Mouse (Mus musculus) hindbrain, embryonic 16.5 days (tissue): ENCODE data around the gene Gm10666. TPM values are rescaled to one million over a fixed set of nuclear protein-coding genes. Genes with fewer than 3 reads are reported as not detected.
"Not testable (repeated sequence)": the region's sequence is repeated elsewhere in the genome, so short reads cannot be mapped to it uniquely, and the experiment has no call there.

Source experiments
- ATAC-seq: fragments of 200-750 bp; cut with Nextera tagmentation; 2 replicates; pipeline ENCODE4 v1.8.0; 2017; ENCODE audit warnings: moderate TSS enrichment, moderate library complexity
- H3K27ac ChIP-seq: fragments of 300-500 bp; sonication (generic); 2 replicates; pipeline ENCODE4 v1.5.1; 2014; ENCODE audit warnings: low read depth, mild to moderate bottlenecking, control low read depth, low read length, moderate library complexity
- H3K27me3 ChIP-seq: fragments of 300-500 bp; sonication (generic); replicated peaks from 2 replicates; pipeline ENCODE4 v1.6.1; 2014; ENCODE audit warnings: low read length; ENCODE audit not compliant: control insufficient read depth, insufficient read depth
- H3K36me3 ChIP-seq: fragments of 300-500 bp; sonication (generic); 2 replicates; pipeline ENCODE4 v1.6.1; 2014; ENCODE audit warnings: mild to moderate bottlenecking, low read length, moderate library complexity, mixed read lengths; ENCODE audit not compliant: control insufficient read depth, insufficient read depth
- H3K4me1 ChIP-seq: fragments of 300-500 bp; sonication (generic); 2 replicates; pipeline ENCODE4 v1.6.1; 2014; ENCODE audit warnings: low read depth, low read length; ENCODE audit not compliant: control insufficient read depth, insufficient read depth
- H3K4me2 ChIP-seq: fragments of 300-500 bp; sonication (generic); 2 replicates; pipeline ENCODE4 v1.6.1; 2014; ENCODE audit warnings: mild to moderate bottlenecking, low read length, control low read depth, moderate library complexity
- H3K4me3 ChIP-seq: fragments of 300-500 bp; sonication (generic); 2 replicates; pipeline ENCODE4 v1.5.1; 2014; ENCODE audit warnings: mild to moderate bottlenecking, low read length, control low read depth, moderate library complexity
- H3K9ac ChIP-seq: fragments of 300-500 bp; sonication (generic); 2 replicates; pipeline ENCODE4 v1.6.1; 2014; ENCODE audit warnings: low read depth, mild to moderate bottlenecking, control low read depth, low read length, moderate library complexity
- H3K9me3 ChIP-seq: fragments of 300-500 bp; sonication (generic); 2 replicates; pipeline ENCODE4 v1.6.1; 2014; ENCODE audit warnings: mild to moderate bottlenecking, low read length, moderate library complexity; ENCODE audit not compliant: control insufficient read depth
- WGBS: fragments of 180-500 bp; shearing (Covaris S2); extraction: QIAGEN DNeasy Blood & Tissue Kit; methylation state at CpG from one replicate; pipeline ENCODE4 v1.1.7; 2014; 5-methylcytosine and 5-hydroxymethylcytosine counted together
- polyA plus RNA-seq: library from polyadenylated mRNA; unstranded; fragments of >200 nt; fragmentation: Nextera tagmentation; extraction: Ambion mirVana; gene quantifications from 2 replicates; pipeline ENCODE4 v1.2.1, GENCODE M21; 2015

The Gm10666 gene
- not detected in 2 replicates for polyA plus RNA-seq

- ATAC-seq, H3K9me3 ChIP-seq, H3K27ac ChIP-seq, H3K4me3 ChIP-seq, H3K9ac ChIP-seq, H3K4me1 ChIP-seq, H3K27me3 ChIP-seq, H3K4me2 ChIP-seq, H3K36me3 ChIP-seq: not testable (repeated sequence)
- no CpG with 5 or more reads among the region's 5 CpGs for WGBS
Measured at GRCm38 (mm10) chr7:22134641-22135040, at the start of gene Gm10666. Gene Gm10666, minus strand, starts transcription at chr7:22134741.

- WGBS: no CpG with 5 or more reads among the region's 3 CpGs
- not testable (repeated sequence) for H3K4me1 ChIP-seq, H3K27ac ChIP-seq, H3K9ac ChIP-seq, H3K4me3 ChIP-seq, H3K36me3 ChIP-seq, H3K4me2 ChIP-seq, ATAC-seq, H3K9me3 ChIP-seq, H3K27me3 ChIP-seq
Measured at GRCm38 (mm10) chr7:22163935-22164334, 29.4 kb upstream of the Gm10666 start, which contains the start of gene Vmn1r142. Gene Vmn1r142, minus strand, starts transcription at chr7:22164035.

- not testable (repeated sequence) for H3K4me2 ChIP-seq, H3K4me3 ChIP-seq, H3K27ac ChIP-seq, H3K36me3 ChIP-seq, H3K9me3 ChIP-seq, ATAC-seq, H3K27me3 ChIP-seq, H3K9ac ChIP-seq, H3K4me1 ChIP-seq
- no CpG with 5 or more reads among the region's 2 CpGs for WGBS
Measured at GRCm38 (mm10) chr7:22118145-22118544, 16.4 kb downstream of the Gm10666 start, which contains the start of gene Gm16451. Gene Gm16451, minus strand, starts transcription at chr7:22118245.

Other genes with a start within 250 kb of the Gm10666 start
- gene Gm5891, start 213.4 kb downstream of the Gm10666 start, polyA plus RNA-seq: not detected in 2 replicates
- gene Vmn1r137, start 140.2 kb downstream of the Gm10666 start, polyA plus RNA-seq: not detected in 2 replicates
- not detected in 2 replicates for gene Vmn1r138, start 105.8 kb downstream of the Gm10666 start, polyA plus RNA-seq
- not detected in 2 replicates for gene Gm6176, start 78.4 kb downstream of the Gm10666 start, polyA plus RNA-seq
- not detected in 2 replicates for gene Vmn1r139, start 65.7 kb downstream of the Gm10666 start, polyA plus RNA-seq
- gene Gm16451, start 16.5 kb downstream of the Gm10666 start, polyA plus RNA-seq: not detected in 2 replicates
- gene Vmn1r142, start 29.3 kb upstream of the Gm10666 start, polyA plus RNA-seq: not detected in 2 replicates
- gene Vmn1r143, start 54.6 kb upstream of the Gm10666 start, polyA plus RNA-seq: not detected in 2 replicates
- not detected in 2 replicates for gene Gm8653, start 66.5 kb upstream of the Gm10666 start, polyA plus RNA-seq
- not detected in 2 replicates for gene Gm8453, start 94.7 kb upstream of the Gm10666 start, polyA plus RNA-seq
- not detected in 2 replicates for gene Gm4187, start 195.0 kb upstream of the Gm10666 start, polyA plus RNA-seq
- not detected in 2 replicates for gene Gm8660, start 236.3 kb upstream of the Gm10666 start, polyA plus RNA-seq